Mouse (Mus musculus) adrenal gland, postnatal 14 days (tissue): ENCODE measurements at regions not wholly inside any gene's neighbourhood (a gene's known extent, or its start where the extent isn't known, plus 50 kb on each side); places are given as distances from the start of the nearest gene placed in this dataset.

ENCODE experiments used
- DNase-seq: peaks from one replicate; pipeline ENCODE4 v3.0.0; 2021; ENCODE audit warnings: mixed read lengths

DNA sequence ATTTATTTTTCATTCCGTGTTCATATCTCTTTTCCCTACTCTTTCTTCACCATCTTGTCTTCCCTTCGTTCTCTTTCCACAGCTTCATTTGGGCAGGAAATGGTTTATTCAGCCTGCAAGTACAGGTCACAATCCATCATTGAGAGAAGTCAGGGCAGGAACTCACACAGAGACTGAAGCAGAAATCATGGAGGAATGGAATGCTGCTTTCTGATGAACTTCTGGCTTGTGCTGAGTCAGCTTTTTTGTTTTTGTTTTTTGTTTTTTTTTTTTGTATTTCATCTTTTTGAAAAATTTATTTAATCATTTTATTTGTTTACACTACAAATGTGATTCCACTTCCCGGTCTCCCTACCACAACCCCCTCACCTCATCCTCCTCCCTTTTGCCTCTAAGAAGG, 51.2 kb upstream of the Suclg2 start:
- DNase-seq: no peak

DNA sequence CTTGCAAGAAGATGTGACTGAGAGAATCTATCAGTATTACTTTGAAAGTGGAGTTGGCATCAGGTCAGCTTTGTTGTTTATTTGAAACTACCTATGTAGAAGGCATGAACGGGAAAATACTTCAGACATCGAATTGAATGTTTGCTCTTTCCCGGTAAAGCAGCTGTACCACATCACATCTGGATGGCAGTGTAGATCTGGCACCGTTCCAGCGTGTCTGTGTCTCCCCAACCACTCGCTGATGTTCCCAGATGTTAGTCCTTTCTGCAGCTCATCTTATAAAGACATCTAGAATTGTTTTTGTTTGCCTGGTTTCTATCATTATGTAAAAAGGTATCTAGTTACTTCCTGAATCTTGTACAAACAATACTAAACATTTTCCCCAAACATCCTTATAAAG, 83.1 kb upstream of the Suclg2 start:
- DNase-seq: no peak

DNA sequence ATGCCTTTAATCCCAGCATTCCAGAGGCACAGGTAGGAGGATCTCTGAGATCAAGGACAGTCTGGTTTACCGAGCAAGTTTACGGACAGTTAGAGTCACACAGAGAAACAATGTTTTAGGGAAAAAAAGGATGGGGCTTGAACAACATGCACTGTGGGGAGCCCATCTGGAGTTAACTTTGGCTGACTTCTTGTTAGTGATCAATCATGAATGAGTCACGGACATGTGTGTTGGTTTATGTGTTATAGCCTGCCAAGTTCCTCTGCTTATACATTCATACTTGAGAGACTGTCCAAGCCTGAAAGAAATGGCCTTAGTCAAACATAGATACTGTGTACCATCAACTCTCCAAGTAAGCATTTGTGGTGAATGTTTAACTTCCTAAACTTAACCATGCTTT, 122.9 kb upstream of the Suclg2 start:
- DNase-seq: peak; percentile 8

DNA sequence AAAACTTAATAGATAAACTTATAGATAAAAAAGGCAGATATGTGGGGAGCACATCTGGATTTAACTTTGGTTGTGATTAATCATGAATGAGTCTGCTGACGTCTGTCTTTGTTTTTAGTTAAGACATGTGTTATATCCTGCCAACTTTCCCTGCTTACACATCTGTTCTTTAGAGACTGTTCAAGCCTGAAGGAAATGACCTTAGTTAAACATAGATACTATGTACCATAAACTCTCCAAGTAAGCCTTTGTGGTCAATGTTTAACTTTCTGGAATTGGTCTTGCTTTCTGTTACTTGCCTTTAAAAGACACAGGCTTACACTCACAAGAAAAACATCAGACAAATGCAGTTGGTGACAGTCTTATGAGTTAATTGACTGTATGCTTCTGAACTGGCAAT, 127.9 kb upstream of the Suclg2 start:
- DNase-seq: no peak

DNA sequence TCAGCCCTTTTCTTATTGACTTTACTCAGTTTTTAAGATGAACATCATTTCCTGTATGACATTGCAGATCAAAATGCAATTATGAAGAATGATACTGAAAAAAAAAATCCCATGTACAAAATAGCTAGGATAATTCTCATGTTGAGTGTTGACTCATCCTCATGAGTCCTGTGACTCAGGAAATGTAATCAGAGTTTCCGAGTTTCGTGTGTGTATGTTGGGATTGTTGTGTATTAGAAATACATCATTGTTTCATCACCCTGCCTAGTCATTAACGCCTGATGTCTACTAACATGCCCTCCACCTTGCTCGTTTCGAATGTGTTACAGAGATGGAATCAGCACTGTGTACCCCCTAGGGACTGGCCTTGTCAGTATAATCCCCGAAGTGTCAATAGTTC, 156.9 kb upstream of the Suclg2 start:
- no peak for DNase-seq

DNA sequence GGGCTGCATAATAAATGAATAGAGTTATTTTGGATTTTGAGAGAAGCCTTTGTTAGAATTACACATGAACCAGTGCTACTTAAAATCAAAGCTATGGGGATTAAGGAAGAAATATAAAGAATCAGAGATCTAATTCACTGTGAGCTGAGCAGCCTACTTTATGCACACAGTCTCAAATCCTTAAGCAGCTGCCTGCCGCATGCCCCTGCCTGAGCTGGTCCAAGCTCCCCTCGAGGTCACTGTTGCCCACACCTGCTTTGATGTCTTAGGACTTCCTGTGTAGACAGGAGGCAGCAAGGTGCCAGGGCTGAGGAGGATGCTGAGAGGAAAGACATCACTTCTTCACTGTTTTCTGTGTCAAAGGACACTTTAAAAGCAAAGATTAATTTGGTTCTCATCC, 157.7 kb upstream of the Suclg2 start:
- DNase-seq: no peak

DNA sequence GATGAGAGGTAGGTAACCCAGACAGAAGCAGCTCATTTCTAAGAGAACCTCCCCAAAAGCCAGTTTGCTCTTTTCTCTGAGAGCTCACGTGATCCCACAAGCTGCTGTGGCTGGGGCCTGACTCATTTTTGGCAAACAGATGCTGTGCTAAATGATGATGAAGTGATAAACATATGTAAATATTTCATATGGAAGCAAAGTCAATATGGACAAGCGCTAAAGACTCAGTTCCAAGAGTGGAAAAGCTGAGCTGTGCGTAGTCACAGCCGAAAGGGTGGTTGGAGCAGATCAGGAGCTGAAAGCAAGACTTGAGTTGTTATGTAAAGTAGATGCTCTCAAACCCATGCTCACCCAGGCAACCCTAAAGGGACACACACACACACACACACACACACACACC, 168.0 kb upstream of the Suclg2 start:
- DNase-seq: no peak

DNA sequence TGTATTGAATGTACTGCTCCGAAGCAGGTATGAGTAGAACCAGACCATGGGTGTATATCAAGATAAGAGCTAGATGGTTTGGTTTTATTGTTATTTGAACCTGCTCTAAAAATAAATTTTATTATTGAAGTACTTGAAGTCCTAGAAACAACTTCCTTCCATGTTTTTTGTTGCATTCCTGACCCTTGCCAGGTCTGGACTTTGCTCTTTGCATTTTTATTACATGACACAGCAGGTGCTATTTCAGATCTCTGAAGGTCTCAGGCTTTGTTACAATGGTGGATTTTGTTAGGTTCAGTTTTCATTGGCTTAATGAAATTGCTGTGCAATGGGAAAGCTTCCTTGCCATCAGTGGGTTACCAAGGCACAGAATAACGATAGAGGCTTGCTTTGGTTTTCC, 184.0 kb upstream of the Suclg2 start:
- DNase-seq: no peak

DNA sequence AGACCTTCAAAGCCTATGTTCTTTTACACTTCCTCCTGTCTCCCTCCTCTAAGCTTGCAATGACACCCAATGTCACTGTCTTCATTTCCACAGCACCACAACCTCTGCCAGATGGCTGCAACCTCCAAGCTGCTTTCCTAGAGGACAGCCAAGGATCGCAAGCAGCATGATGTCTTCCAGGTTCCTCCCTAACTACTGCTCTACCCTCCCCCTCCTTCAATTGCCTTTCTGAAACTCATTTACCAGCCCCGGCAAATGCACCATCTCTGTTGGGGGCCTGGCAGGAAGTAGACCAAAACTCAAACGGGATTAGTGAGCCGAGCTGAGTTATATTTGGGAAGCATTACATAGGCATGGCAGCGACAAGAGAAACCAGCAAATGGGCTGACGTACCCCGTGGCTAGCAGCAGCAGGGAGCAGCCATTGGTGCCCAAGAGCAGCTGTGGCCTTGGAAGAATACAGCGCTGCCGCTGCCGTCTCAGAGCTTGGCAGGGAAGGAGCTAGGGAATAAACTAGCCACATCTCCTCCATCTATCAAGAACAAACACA, 185.6 kb upstream of the Suclg2 start:
- peak; percentile 5 for DNase-seq

DNA sequence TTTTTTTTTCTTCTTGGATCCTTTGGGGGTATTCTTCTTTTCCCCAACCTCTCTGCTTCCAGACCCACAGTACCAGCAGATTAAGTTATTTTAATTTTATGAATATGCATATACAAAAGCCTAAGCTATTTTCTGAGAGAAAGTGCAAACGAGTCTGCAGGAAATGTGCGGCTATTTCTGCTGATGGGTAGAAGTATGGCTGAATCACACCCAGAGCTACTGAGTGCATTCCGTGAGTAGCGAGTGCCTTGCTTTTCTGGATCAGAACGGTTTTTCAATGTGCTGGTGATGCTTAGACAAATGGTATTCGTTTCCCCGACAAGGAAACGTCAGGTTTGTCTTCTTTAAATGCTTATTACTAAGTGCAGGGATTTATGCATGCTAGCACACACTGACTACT, 186.5 kb upstream of the Suclg2 start:
- DNase-seq: no peak

DNA sequence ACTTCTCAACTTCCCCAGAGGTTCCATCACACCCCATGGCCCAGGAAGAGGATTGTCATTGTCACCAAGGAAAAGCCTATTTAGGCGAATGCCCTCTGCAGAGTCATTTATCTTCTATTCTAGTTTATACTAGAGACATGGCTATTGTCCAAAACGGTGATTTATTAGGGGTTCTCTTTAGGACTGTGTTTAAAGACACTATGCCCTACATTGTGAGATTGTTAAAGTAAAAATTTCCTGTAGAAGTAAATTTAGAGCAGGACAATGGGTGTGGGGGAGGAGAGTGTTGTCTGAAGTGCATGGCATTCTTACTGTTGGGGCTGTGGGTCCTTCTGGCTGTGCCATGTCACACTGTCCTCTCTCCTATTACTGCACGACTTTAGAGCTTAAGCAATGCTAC, 191.2 kb upstream of the Fam19a1 start:
- no peak for DNase-seq

DNA sequence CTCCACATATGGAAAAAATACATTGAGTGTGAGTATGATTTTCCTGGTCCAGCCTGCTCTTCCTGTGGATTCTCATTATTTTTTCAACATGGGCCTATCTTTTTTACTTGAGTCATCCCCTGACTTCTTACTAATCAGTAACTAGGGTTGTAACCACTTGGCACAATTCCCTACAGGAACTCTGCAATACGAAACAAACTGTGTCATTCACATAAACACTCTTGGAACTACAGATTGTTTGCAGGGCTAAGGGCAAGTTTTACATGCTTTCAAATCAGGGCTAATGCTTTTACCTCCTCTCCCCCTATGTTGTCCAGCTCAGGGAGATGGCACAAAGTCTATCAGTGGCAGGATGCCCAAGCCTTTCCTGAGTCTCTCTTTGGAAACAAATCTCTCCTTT, 178.4 kb upstream of the Fam19a1 start:
- DNase-seq: no peak

DNA sequence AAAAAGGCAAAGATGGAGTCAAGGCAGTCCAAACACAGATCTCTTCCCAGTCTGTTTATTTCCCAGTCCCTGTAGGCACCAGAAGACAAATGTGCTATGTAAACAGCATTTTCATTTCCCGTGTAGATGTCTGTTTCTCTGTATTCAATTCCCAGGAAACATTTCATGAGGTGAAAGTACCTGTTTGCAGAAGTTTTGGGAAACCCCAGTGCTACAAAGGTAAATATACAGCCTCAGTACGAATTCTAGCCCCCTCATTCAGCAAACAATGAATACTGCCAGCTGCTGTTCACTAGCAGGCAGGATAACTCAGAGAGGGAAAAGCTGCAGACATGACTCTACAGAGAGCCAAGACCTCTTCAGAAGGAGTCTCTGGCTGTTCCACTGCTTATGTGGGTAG, 176.4 kb upstream of the Fam19a1 start:
- DNase-seq: no peak

DNA sequence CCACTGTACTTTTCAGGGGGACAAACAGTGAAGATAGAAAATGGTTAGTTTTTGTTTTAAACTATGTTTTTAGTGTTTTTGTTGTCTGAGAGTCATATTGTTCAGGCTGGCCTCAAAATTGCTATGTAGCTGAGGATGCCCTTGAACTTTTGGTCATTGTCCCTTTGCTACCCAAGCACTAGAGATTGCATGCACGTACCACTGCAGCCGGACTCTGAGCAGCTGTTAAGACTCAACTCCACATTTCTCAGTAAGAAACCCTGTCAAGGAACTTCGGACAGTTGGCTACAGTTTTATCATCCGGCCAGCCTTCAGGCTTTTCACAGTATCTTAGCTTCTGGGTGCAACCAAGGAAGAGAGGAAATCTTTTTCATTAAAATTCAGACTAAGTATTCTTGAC, 173.9 kb upstream of the Fam19a1 start:
- no peak for DNase-seq

DNA sequence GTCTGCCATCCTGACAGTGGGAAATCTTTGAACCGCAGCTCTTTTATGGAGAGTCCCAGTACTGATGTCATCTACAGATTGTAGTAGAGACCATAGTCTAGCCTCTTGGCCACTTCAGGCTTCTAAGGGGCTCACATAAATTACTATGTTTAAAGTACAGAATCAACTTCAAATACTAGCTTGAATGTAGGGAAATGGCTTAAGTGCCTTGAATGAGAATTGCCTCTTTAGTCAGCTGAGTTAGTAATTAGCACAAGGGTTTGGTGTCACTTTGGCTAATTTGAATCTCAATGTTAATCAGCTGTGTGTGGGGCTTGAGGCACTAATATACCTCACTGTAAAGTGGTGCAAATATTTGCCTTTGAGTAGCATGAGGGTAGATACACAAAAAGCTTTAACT, 152.2 kb upstream of the Fam19a1 start:
- DNase-seq: no peak

DNA sequence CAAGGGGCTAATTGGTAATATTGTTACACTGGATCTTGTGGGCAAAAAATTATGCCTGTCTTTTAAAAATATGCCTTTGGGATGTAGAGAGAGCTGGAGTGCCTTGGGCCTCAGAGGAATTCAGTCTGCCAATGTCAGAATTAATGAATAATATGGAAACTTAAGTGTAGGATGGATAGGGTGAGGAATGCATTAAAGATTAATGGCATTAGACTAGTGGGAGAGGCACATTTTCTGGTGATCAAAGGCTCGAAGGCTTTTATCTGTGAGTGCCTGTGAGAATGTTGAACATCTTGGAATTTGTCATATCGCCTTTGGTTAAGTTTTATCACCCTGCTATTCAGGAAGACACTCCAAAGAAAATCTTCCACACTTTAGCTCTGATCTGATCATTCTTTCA, 146.7 kb upstream of the Fam19a1 start:
- no peak for DNase-seq

DNA sequence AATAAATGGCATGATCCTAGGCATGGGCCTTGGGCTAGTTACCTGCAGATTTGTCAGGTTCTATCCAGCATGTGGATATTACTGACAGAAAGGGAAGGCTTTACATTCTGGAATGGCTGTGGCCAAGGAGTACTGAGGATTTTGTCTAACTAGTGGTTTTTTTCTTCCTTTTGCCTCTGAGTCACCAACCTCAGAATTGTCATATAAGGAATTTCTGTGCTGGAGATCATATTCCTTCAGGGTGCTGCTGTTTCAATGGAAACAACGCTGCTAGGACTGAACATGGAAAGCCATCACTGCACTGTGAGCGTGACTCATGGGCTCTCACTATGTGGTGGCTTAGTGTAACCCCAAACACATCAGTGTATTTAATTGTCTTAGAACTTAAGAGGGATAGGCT, 137.0 kb upstream of the Fam19a1 start:
- DNase-seq: no peak

DNA sequence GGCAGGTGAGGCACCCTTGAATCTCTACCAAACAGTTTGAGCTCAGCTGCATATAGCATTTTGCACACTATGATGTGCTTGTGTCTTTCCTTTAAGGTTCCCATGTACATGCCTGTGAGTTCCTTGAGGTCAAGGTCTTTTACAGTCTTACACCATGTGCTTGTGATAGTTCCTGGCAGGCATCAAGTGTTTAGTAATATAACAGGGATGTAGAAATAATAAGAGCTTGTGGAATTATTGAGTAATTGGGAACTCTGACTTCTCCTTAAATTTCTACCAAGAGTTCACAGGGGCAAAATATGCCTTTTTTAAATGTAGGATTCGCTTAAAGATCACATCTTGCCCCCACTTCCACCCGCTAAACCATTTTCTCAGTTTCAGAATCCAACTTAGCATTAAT, 115.9 kb upstream of the Fam19a1 start:
- no peak for DNase-seq

DNA sequence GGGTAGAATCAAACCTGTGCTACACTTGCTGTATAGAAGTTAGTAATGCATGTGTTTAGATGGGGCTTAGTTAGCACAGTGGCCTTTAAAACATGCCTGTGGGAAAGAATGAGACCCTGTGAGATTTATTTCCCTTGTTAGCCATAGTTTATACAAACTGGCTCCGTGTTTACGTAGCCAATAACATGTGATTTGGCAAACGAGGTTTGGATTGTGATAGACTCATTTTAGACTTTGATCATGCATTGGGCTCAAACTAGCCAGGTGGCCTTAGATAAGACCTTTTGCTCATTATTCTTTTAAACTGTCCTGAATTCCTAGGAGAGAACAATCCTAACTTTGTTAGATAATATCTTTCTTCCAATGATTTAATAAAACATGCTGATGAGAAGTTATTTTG, 115.2 kb upstream of the Fam19a1 start:
- no peak for DNase-seq

DNA sequence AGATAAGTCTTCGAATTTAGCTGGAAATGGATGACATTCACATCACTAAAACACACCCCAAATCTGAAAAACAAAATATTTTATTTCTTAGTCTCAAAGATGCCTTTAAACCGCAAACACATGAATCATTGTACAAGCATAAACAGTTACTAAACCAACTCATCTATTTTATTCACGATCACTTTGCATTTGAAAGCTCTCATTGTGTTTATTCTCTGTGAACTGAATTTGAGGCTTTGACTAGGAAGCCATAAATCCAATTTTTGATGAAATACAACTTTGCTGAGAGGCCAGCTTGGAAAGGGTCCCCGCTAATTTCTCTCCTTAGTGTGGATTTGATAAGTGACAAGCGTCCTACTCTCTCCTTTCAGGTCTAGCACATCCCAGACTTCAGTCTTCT, 113.5 kb upstream of the Fam19a1 start:
- DNase-seq: no peak

DNA sequence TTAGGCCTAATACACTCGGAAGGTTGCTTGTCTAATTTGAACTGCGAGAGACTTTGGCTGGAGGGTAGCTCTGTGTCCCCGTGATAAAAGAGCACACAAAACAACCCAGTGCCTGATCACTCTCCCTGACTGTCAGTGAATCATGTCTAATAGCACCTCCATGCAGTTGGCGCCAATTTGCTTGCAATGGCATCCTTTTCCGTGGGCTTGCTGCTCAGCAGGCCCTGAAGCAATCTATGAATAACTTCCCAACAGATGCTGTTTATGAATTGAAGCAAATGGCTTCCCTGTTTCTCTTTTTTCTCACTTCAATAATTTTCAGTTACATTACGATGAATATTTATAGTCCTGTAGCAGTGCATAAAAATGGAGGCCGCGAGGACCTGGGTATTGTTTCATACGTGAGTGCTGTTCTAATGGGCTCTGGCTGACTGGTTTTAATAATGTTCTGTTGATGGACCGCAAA, 112.9 kb upstream of the Fam19a1 start:
- no peak for DNase-seq

DNA sequence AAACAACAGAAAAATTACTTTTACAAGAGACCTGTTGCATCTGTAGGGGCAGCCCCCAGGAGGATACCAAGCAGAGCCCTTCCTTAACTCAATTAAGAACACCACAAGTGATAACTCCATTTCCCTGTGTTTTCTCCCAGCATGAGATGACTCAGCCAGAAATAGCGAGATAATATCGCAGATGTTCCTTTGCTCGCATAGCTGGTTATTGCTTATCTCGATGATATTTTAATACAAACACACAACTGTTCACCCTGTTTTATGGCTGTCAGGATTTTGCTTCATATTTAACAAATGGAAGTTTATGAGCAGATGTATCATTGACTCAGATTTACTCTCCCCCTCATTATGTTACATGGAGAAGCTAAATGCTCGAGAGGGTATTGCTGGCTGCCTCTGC, 101.7 kb upstream of the Fam19a1 start:
- DNase-seq: no peak

DNA sequence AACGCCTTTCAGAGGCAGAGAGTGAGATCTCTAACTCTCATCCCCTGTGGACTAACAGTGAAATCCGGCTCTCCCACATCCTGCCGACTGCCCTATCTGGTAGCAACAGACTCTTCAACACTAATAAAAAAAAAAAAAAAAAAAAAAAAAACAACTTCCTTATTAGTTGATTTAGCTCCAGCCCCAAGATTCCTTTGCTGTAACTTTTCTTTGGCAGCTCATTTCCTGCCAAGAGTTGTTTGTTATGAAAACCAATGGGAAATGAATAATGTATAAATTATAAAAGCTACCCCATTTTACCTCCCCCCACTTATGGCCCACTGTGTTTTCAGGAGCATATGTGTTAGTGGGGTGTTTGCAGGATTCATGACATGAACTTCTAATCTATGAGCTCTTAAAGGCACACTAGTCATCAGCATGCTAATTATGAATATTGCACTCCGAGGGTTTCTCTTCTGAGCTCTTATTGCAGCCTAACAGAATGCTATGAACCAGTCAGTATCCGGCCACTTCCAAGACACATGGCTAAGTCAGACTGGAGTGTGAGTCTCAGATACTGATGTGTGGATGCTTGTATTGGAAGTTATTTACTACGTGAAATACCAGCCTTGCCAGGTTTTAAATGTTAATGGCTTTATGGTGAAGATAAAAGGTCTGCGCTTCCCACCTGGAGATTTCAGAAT, 84.8 kb upstream of the Fam19a1 start:
- DNase-seq: no peak

DNA sequence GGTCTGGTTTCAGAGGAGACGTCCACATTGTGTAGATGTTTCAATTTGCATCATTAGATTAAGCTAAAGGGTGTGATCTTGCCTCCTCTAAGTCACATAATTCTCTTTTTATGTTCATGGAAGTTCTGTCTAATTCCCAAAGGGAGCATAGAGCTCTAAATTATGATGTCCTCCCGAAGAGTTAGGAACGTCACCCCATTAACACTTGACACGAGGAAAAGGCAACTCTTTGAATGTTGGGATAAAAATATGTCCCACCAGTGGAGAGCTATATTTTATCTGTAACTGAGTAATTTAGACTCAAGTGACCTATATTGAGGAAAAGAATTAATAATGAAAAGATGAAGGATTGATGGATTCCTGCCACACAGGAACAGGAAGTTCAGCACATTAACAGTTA, 69.2 kb upstream of the Fam19a1 start:
- DNase-seq: no peak

DNA sequence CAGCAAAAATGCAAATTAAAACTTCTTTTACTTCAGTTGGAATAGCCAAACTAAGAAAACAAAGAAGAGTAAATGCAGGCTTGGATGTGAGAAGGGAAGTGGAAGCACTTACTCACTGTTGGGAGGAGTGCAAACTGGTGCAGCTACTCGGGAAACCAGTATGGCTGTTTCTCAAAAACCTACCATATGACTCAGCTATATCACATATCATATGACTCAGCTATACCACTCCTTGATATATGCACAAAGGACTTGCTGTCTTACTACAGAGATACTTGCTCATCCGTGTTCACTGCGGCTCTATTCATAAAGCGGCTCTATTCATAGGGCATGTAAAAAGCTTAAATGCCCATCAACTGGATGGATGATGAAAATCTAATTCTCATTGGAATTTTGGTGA, 59.5 kb upstream of the Fam19a1 start:
- DNase-seq: no peak
